Mouse (Mus musculus) neural tube, embryonic 13.5 days (tissue): ENCODE results near the gene Wbp2nl. TPM values are rescaled to one million over a fixed set of nuclear protein-coding genes. Genes with fewer than 3 reads are reported as not detected.

Source experiments
- ATAC-seq: fragments of 200-750 bp; cut with Nextera tagmentation; 2 replicates; pipeline ENCODE4 v1.8.0; 2017; ENCODE audit warnings: low read depth, mild to moderate bottlenecking, moderate TSS enrichment, moderate library complexity
- H3K27ac ChIP-seq: fragments of 300-500 bp; sonication (generic); replicated peaks from 2 replicates; pipeline ENCODE4 v1.5.1; 2015; ENCODE audit warnings: moderate library complexity, mild to moderate bottlenecking, inconsistent platforms
- H3K27me3 ChIP-seq: fragments of 300-500 bp; sonication (generic); 2 replicates; pipeline ENCODE4 v1.6.1; 2015; ENCODE audit warnings: mild to moderate bottlenecking, inconsistent platforms
- H3K36me3 ChIP-seq: fragments of 300-500 bp; sonication (generic); 2 replicates; pipeline ENCODE4 v1.6.1; 2015; ENCODE audit warnings: mild to moderate bottlenecking, inconsistent platforms
- H3K4me1 ChIP-seq: fragments of 300-500 bp; sonication (generic); replicated peaks from 2 replicates; pipeline ENCODE4 v1.6.1; 2015; ENCODE audit warnings: inconsistent platforms
- H3K4me2 ChIP-seq: fragments of 300-500 bp; sonication (generic); 2 replicates; pipeline ENCODE4 v1.6.1; 2015; ENCODE audit warnings: inconsistent platforms, mild to moderate bottlenecking, moderate library complexity
- H3K4me3 ChIP-seq: fragments of 300-500 bp; sonication (generic); 2 replicates; pipeline ENCODE4 v1.5.1; 2015; ENCODE audit warnings: mild to moderate bottlenecking, inconsistent platforms
- H3K9ac ChIP-seq: fragments of 300-500 bp; sonication (generic); 2 replicates; pipeline ENCODE4 v1.6.1; 2015; ENCODE audit warnings: moderate library complexity, mild to moderate bottlenecking, inconsistent platforms
- H3K9me3 ChIP-seq: fragments of 300-500 bp; sonication (generic); 2 replicates; pipeline ENCODE4 v1.6.1; 2016; ENCODE audit warnings: inconsistent platforms
- WGBS: fragments of 180-500 bp; shearing (Covaris S2); methylation state at CpG from one replicate; pipeline ENCODE4 v1.1.7; 2015; 5-methylcytosine and 5-hydroxymethylcytosine counted together
- polyA plus RNA-seq: library from polyadenylated mRNA; unstranded; fragments of >200 nt; fragmentation: Nextera tagmentation; extraction: Ambion mirVana; gene quantifications from 2 replicates; pipeline ENCODE4 v1.2.1, GENCODE M21; 2015

Wbp2nl gene
- polyA plus RNA-seq, 1 experiment from 2014 or later = not detected

- Histone ChIP-seq H3K4me2 (0 out of 2 replicates have a peak overlapping the region, but pooled peaks have one; percentile 54), H3K27me3 (peaks cover 25% of the 10 kb centered on the region), H3K9me3 (no peaks in the 10 kb centered on the region), H3K4me1 (peaks cover 36% of the 10 kb centered on the region), H3K4me3 (no peak overlapping the region), H3K36me3 (no peaks in the 10 kb centered on the region), H3K9ac (no peak overlapping the region), H3K27ac (no peak overlapping the region)
- no peak for ATAC-seq
- WGBS = 86% methylated on average over 5 of the region's 5 CpGs
Measured at GRCm38 (mm10) chr15:82342543-82342935, 43.8 kb downstream of the Wbp2nl start.

GRCm38 (mm10) chr15:82343368-82344287 is 44.9 kb downstream of the Wbp2nl start:
- 89% methylated on average over 27 of the region's 27 CpGs for WGBS
- H3K9me3 ChIP-seq = no peaks in the 10 kb centered on the region
- ATAC-seq = no peak
- no peak overlapping the region for H3K4me2 ChIP-seq
- no peak overlapping the region for H3K4me3 ChIP-seq
- no peak overlapping the region for H3K27ac ChIP-seq
- H3K36me3 ChIP-seq = peaks cover 9% of the 10 kb centered on the region
- H3K27me3 ChIP-seq = peaks cover 25% of the 10 kb centered on the region
- H3K9ac ChIP-seq = no peak overlapping the region
- peaks cover 37% of the 10 kb centered on the region for H3K4me1 ChIP-seq

- H3K36me3 ChIP-seq = peaks cover 23% of the 10 kb centered on the region
- no peak overlapping the region for H3K9ac ChIP-seq
- H3K4me3 ChIP-seq = no peak overlapping the region
- H3K4me2 ChIP-seq = no peak overlapping the region
- peaks cover 20% of the 10 kb centered on the region for H3K27me3 ChIP-seq
- H3K9me3 ChIP-seq = no peaks in the 10 kb centered on the region
- peaks cover 37% of the 10 kb centered on the region for H3K4me1 ChIP-seq
- no peak overlapping the region for H3K27ac ChIP-seq
- WGBS = 93% methylated on average over 6 of the region's 6 CpGs
- ATAC-seq = no peak
Measured at GRCm38 (mm10) chr15:82344971-82345370, 46.2 kb downstream of the Wbp2nl start.

GRCm38 (mm10) chr15:82345820-82346470 is 47.2 kb downstream of the Wbp2nl start:
- under 1% methylated on average over 51 of the region's 51 CpGs for WGBS
- Histone ChIP-seq H3K4me1 (peaks cover 35% of the 10 kb centered on the region), H3K27ac (peak overlapping the region; percentile 86), H3K4me3 (peak overlapping the region; percentile 56), H3K4me2 (peak overlapping the region; percentile 97), H3K9me3 (no peaks in the 10 kb centered on the region), H3K27me3 (peaks cover 10% of the 10 kb centered on the region), H3K36me3 (peaks cover 33% of the 10 kb centered on the region), H3K9ac (peak overlapping the region; percentile 79)
- ATAC-seq = peak; percentile 99

- Histone ChIP-seq H3K27ac (peak overlapping the region; percentile 86), H3K4me3 (peak overlapping the region; percentile 56), H3K27me3 (0 out of 2 replicates have a peak, but pooled peaks cover 5% of the 10 kb centered on the region), H3K36me3 (peaks cover 35% of the 10 kb centered on the region), H3K4me1 (peaks cover 31% of the 10 kb centered on the region), H3K9ac (peak overlapping the region; percentile 79), H3K9me3 (no peaks in the 10 kb centered on the region), H3K4me2 (peak overlapping the region; percentile 97)
- WGBS = 62% methylated on average over 14 of the region's 14 CpGs
- 0 out of 2 replicates have a peak, but pooled peaks have one; percentile 3 for ATAC-seq
Measured at GRCm38 (mm10) chr15:82346580-82347302, 48.0 kb downstream of the Wbp2nl start.

GRCm38 (mm10) chr15:82347303-82347676 is 48.5 kb downstream of the Wbp2nl start:
- Histone ChIP-seq H3K4me3 (peak overlapping the region; percentile 56), H3K9me3 (no peaks in the 10 kb centered on the region), H3K36me3 (peaks cover 35% of the 10 kb centered on the region), H3K27ac (peak overlapping the region; percentile 86; the same call in 1 of the 2 replicates), H3K27me3 (no peaks in the 10 kb centered on the region), H3K4me2 (peak overlapping the region; percentile 97), H3K4me1 (peaks cover 31% of the 10 kb centered on the region), H3K9ac (peak overlapping the region; percentile 79)
- no peak for ATAC-seq
- 85% methylated on average over 4 of the region's 4 CpGs for WGBS

- WGBS = 95% methylated on average over 12 of the region's 12 CpGs
- no peak overlapping the region for H3K27ac ChIP-seq
- peaks cover 35% of the 10 kb centered on the region for H3K36me3 ChIP-seq
- no peak overlapping the region; the same call in 1 of the 2 replicates for H3K4me3 ChIP-seq
- peak overlapping the region; percentile 79; the same call in 1 of the 2 replicates for H3K9ac ChIP-seq
- no peak for ATAC-seq
- no peaks in the 10 kb centered on the region for H3K27me3 ChIP-seq
- peak overlapping the region; percentile 97; the same call in 1 of the 2 replicates for H3K4me2 ChIP-seq
- peaks cover 37% of the 10 kb centered on the region for H3K4me1 ChIP-seq
- no peaks in the 10 kb centered on the region for H3K9me3 ChIP-seq
Measured at GRCm38 (mm10) chr15:82347852-82348251, 49.1 kb downstream of the Wbp2nl start.

GRCm38 (mm10) chr15:82348258-82348998 is 49.7 kb downstream of the Wbp2nl start:
- Histone ChIP-seq H3K9me3 (no peaks in the 10 kb centered on the region), H3K27me3 (no peaks in the 10 kb centered on the region), H3K9ac (no peak overlapping the region), H3K36me3 (peaks cover 35% of the 10 kb centered on the region), H3K4me3 (no peak overlapping the region), H3K27ac (no peak overlapping the region), H3K4me1 (peaks cover 43% of the 10 kb centered on the region), H3K4me2 (no peak overlapping the region)
- WGBS = 87% methylated on average over 8 of the region's 8 CpGs
- no peak for ATAC-seq

GRCm38 (mm10) chr15:82348999-82349341 is 50.2 kb downstream of the Wbp2nl start:
- Histone ChIP-seq H3K4me1 (peaks cover 44% of the 10 kb centered on the region), H3K36me3 (peaks cover 35% of the 10 kb centered on the region), H3K27me3 (no peaks in the 10 kb centered on the region), H3K27ac (no peak overlapping the region), H3K9ac (no peak overlapping the region), H3K4me3 (no peak overlapping the region), H3K9me3 (no peaks in the 10 kb centered on the region), H3K4me2 (no peak overlapping the region)
- ATAC-seq = no peak
- 83% methylated on average over 2 of the region's 2 CpGs for WGBS

- 89% methylated on average over 4 of the region's 4 CpGs for WGBS
- Histone ChIP-seq H3K4me2 (no peak overlapping the region), H3K4me3 (no peak overlapping the region), H3K27me3 (no peaks in the 10 kb centered on the region), H3K27ac (no peak overlapping the region), H3K36me3 (peaks cover 35% of the 10 kb centered on the region), H3K9ac (no peak overlapping the region), H3K4me1 (peaks cover 53% of the 10 kb centered on the region), H3K9me3 (no peaks in the 10 kb centered on the region)
- ATAC-seq = no peak
Measured at GRCm38 (mm10) chr15:82350349-82350748, 51.6 kb downstream of the Wbp2nl start.

GRCm38 (mm10) chr15:82351480-82351879 is 52.7 kb downstream of the Wbp2nl start:
- 97% methylated on average over 3 of the region's 3 CpGs for whole genome bisulfite sequencing
- H3K4me2 ChIP-seq = no peak overlapping the region
- ATAC-seq = no peak

More at GRCm38 (mm10) chr15:82351480-82351879, 52.7 kb downstream of the Wbp2nl start:
- Histone ChIP-seq H3K36me3 (peaks cover 35% of the 10 kb centered on the region), H3K27me3 (no peaks in the 10 kb centered on the region), H3K9me3 (no peaks in the 10 kb centered on the region), H3K27ac (no peak overlapping the region), H3K4me1 (peaks cover 52% of the 10 kb centered on the region), H3K4me3 (no peak overlapping the region), H3K9ac (no peak overlapping the region)
